Mouse (Mus musculus): ENCODE measurements at regions not wholly inside any gene's neighbourhood (a gene's known extent, or its start where the extent isn't known, plus 50 kb on each side); places are given as distances from the start of the nearest gene placed in this dataset.

DNA sequence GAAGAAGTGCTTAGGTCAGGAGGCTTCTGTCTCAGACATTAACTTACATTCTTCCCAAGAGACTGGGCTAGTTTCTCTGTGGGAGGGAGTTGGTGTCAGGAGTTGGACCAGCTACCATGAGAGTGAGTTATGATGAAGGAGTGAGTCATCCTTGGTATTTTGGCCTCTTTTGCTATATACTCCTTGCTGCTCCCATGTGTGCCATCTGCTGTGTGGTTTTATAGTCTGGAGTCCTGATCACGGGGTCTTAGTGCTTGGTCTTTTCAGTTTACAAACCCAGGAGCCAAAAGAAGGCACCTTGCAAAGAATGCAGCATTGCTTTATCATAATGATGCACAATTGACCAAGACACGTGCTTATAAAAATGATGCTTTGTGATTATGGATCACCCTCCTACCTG, 56.6 kb downstream of the Zfp503 start:
- Histone ChIP-seq H3K9ac (no peak overlapping the region), H3K27me3 (no peaks in the 10 kb centered on the region), H3K4me3 (replicated peaks) (no peak overlapping the region), H3K9me3 (replicated peaks) (no peaks in the 10 kb centered on the region), H3K4me2 (replicated peaks) (no peak overlapping the region), H3K4me1 (no peaks in the 10 kb centered on the region), H3K36me3 (no peaks in the 10 kb centered on the region), H3K27ac (replicated peaks) (no peak overlapping the region)
- WGBS: 75% methylated on average over 2 of the region's 2 CpGs
- no peak for ATAC-seq (ENCODE audit: insufficient number of reproducible peaks, low FRiP score, low TSS enrichment, low read depth)

DNA sequence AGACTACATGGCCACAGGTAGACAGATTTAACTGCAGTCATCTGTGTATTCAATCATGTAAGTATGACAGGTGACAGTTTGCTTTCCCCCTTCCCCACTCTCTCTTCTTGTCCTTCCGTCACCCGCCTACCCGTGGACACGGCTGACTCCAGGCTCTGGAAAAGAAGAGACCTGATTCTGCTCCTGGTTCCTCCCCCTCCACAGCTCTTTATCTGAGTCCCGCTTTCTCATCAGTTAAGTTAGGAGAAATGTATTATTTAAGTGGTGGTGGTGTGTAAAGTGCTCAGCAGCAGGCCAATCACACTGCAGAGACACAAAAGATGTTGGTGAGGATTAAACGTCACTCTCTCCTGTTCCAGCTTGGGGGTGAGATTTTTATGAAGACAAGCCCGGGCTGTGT, 57.5 kb downstream of the Zfp503 start:
- H3K9ac ChIP-seq: no peak overlapping the region
- no peaks in the 10 kb centered on the region for H3K4me1 ChIP-seq
- no peaks in the 10 kb centered on the region for H3K36me3 ChIP-seq
- H3K27ac ChIP-seq (replicated peaks): no peak overlapping the region
- H3K9me3 ChIP-seq (replicated peaks): no peaks in the 10 kb centered on the region
- H3K4me2 ChIP-seq (replicated peaks): no peak overlapping the region
- 65% methylated on average over 7 of the region's 7 CpGs for WGBS
- no peak overlapping the region for H3K4me3 ChIP-seq (replicated peaks)
- no peaks in the 10 kb centered on the region for H3K27me3 ChIP-seq
- ATAC-seq (ENCODE audit: insufficient number of reproducible peaks, low FRiP score, low TSS enrichment, low read depth): no peak

- Histone ChIP-seq H3K4me3 (replicated peaks) (no peak overlapping the region), H3K9ac (no peak overlapping the region), H3K36me3 (no peaks in the 10 kb centered on the region), H3K4me2 (replicated peaks) (no peak overlapping the region), H3K27ac (replicated peaks) (no peak overlapping the region), H3K4me1 (no peaks in the 10 kb centered on the region), H3K9me3 (replicated peaks) (no peaks in the 10 kb centered on the region), H3K27me3 (no peaks in the 10 kb centered on the region)
- WGBS: 66% methylated on average over 5 of the region's 5 CpGs
- ATAC-seq (ENCODE audit: insufficient number of reproducible peaks, low FRiP score, low TSS enrichment, low read depth): no peak
Observed at GRCm38 (mm10) chr14:21929048-21929447, 60.4 kb downstream of the Zfp503 start.

DNA sequence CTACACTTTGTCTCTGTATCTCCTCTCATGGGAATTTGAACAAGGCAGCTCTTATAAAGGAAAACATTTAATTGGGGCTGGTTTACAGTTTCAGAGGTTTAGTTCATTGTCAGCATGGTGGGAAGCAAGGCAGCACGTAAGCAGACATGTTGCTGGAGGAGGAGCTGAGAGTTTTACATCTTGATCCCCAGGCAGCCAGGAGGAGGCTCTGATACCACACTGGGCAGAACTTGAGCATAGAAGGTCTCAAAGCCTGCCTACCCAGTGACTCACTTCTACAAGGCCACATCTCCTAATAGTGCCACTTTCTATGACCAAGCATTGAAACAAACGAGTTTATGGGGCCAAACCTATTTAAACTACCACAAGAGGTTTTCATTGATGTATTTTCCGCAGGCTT, 67.9 kb upstream of the Comtd1 start:
- H3K4me3 ChIP-seq (replicated peaks): no peak overlapping the region
- no peaks in the 10 kb centered on the region for H3K4me1 ChIP-seq
- no peak overlapping the region for H3K9ac ChIP-seq
- H3K36me3 ChIP-seq: no peaks in the 10 kb centered on the region
- no peaks in the 10 kb centered on the region for H3K27me3 ChIP-seq
- 81% methylated on average over 3 of the region's 3 CpGs for WGBS
- no peak overlapping the region for H3K4me2 ChIP-seq (replicated peaks)
- H3K27ac ChIP-seq (replicated peaks): no peak overlapping the region
- ATAC-seq (ENCODE audit: insufficient number of reproducible peaks, low FRiP score, low TSS enrichment, low read depth): no peak
- no peaks in the 10 kb centered on the region for H3K9me3 ChIP-seq (replicated peaks)

DNA sequence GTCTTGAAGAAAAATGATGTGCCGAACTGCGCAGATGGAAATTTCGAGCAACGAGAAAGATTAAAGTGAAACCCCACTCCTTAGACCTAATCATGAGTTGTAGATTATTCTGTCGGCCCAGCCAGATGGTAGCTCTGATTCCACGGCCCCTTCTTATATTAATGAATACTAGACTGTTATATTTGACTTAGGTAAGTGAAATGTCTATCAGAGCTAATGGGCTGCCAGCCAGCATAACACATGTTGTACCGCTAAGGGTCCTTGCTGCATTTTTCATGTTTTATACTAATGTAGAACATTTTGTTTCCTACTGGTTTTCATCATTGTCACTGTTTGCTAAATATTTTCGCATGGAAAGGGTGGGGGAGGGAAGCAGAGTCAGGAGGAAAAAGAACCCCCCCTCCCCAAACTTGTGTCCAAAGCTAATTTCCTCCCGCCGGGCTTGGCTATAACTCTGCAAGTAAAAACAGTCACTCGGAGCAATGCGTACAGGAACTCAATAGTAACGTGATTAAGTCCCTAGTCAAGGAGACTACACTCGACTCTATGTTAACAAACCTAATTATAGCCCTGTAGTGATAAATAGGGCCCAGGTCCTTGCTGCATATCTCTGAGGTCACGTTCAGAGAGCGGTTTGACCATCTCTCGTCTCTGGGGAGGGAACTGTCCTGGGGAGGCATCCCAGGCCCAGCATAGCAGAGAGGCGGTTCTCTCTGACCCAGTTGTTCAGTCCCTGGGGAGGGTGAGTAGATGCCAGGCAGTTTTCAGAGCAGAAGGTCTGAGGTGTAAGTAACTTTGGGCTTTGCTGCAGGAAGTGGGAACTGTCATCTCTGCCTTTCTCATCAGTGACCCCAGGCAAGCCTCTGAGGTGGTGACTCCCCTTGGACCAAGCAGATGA, 56.0 kb upstream of the Comtd1 start:
- no peak overlapping the region for H3K4me3 ChIP-seq (replicated peaks)
- no peaks in the 10 kb centered on the region for H3K36me3 ChIP-seq
- WGBS: 29% methylated on average over 18 of the region's 18 CpGs
- peak overlapping the region; percentile 37 for H3K4me2 ChIP-seq (replicated peaks)
- no peaks in the 10 kb centered on the region for H3K27me3 ChIP-seq
- ATAC-seq (ENCODE audit: insufficient number of reproducible peaks, low FRiP score, low TSS enrichment, low read depth): peak; percentile 43
- peak overlapping the region; percentile 25; the same call in 1 of the 2 replicates for H3K27ac ChIP-seq (replicated peaks)
- H3K4me1 ChIP-seq: peaks cover 29% of the 10 kb centered on the region
- no peaks in the 10 kb centered on the region for H3K9me3 ChIP-seq (replicated peaks)
- no peak overlapping the region for H3K9ac ChIP-seq

GRCm38 (mm10) chr14:21903562-21904497, 55.1 kb upstream of the Comtd1 start:
- peak; percentile 60 for ATAC-seq (ENCODE audit: insufficient number of reproducible peaks, low FRiP score, low TSS enrichment, low read depth)
- Histone ChIP-seq H3K36me3 (no peaks in the 10 kb centered on the region), H3K4me2 (replicated peaks) (peak overlapping the region; percentile 37), H3K9ac (no peak overlapping the region), H3K9me3 (replicated peaks) (no peaks in the 10 kb centered on the region), H3K4me1 (peaks cover 29% of the 10 kb centered on the region), H3K4me3 (replicated peaks) (no peak overlapping the region), H3K27ac (replicated peaks) (peak overlapping the region; percentile 80), H3K27me3 (no peaks in the 10 kb centered on the region)
- 19% methylated on average over 23 of the region's 23 CpGs for WGBS

DNA sequence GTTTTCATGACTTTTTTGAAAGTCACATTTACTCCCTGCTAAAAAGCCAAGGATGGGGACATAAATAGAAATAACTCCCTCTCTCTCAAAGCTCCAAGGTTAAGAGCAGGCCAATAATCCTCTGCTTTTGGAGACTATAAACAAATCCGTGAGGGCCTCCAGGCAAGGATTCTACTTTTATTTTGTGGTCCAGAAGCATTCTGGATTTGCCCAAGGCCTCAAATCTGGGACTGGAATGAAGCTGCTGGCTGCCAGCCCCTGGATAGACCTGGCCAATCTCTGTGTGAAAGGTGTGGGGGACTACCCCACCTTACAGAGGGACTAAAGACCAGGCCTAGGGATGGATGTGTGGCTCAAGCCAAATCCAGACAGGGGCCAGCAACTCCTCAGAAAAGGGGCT, 54.1 kb upstream of the Comtd1 start:
- no peaks in the 10 kb centered on the region for H3K9me3 ChIP-seq (replicated peaks)
- H3K4me3 ChIP-seq (replicated peaks): no peak overlapping the region
- no peak for ATAC-seq (ENCODE audit: insufficient number of reproducible peaks, low FRiP score, low TSS enrichment, low read depth)
- H3K36me3 ChIP-seq: no peaks in the 10 kb centered on the region
- H3K9ac ChIP-seq: no peak overlapping the region
- H3K4me2 ChIP-seq (replicated peaks): no peak overlapping the region
- H3K4me1 ChIP-seq: peaks cover 29% of the 10 kb centered on the region
- WGBS: 68% methylated on average over 1 of the region's 1 CpGs
- H3K27me3 ChIP-seq: no peaks in the 10 kb centered on the region
- H3K27ac ChIP-seq (replicated peaks): no peak overlapping the region

GRCm38 (mm10) chr14:21902456-21902855, 53.7 kb upstream of the Comtd1 start:
- no peaks in the 10 kb centered on the region for H3K36me3 ChIP-seq
- 89% methylated on average over 3 of the region's 3 CpGs for WGBS
- no peaks in the 10 kb centered on the region for H3K9me3 ChIP-seq (replicated peaks)
- H3K4me1 ChIP-seq: peaks cover 29% of the 10 kb centered on the region
- H3K27me3 ChIP-seq: no peaks in the 10 kb centered on the region
- H3K27ac ChIP-seq (replicated peaks): no peak overlapping the region
- ATAC-seq (ENCODE audit: insufficient number of reproducible peaks, low FRiP score, low TSS enrichment, low read depth): no peak
- H3K9ac ChIP-seq: no peak overlapping the region
- no peak overlapping the region for H3K4me2 ChIP-seq (replicated peaks)
- H3K4me3 ChIP-seq (replicated peaks): no peak overlapping the region

DNA sequence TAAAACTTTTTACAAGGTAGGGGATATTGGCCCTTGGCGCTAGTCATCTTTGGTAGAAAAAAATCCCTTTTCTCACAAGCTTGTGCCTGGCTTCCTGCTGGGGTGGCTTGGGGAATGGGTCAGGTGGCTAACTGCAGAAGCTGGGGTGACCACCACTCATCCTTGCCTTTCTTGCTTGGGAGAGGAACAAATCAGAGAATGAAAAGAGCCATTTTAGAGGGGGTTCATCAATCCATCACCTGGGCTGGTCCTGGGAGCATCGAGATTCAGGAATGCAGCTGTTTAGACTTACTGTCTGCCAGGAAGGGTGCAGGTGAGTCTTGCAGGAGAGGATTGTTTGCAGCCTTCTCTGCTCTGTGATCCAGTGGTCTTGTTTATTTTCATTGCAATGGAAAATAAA, 52.2 kb upstream of the Comtd1 start:
- no peak for ATAC-seq (ENCODE audit: insufficient number of reproducible peaks, low FRiP score, low TSS enrichment, low read depth)
- Histone ChIP-seq H3K36me3 (no peaks in the 10 kb centered on the region), H3K4me2 (replicated peaks) (no peak overlapping the region), H3K4me1 (peaks cover 29% of the 10 kb centered on the region), H3K27me3 (no peaks in the 10 kb centered on the region), H3K9ac (no peak overlapping the region), H3K4me3 (replicated peaks) (no peak overlapping the region), H3K27ac (replicated peaks) (no peak overlapping the region), H3K9me3 (replicated peaks) (no peaks in the 10 kb centered on the region)
- 62% methylated on average over 2 of the region's 2 CpGs for WGBS

DNA sequence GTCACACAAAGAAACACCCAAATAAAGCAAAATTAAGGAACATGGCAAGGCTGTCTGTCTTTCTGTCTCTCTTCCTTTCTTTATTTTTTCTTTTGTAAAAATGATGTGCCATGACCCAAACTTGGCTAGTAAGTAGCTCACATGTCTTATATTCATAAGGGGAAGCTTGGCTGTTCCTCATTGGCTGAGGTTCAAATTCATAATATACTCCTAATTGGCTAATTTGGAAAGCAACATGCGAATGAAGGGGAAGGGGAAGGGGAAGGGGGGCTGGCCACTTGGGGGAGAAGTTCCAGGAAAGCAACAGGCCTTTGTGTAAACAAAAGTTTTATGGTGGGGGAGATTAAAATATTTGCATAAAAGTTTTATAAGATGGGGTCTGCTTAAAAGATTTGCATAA, 51.7 kb upstream of the Comtd1 start:
- no peak overlapping the region for H3K4me3 ChIP-seq (replicated peaks)
- H3K27ac ChIP-seq (replicated peaks): no peak overlapping the region
- ATAC-seq (ENCODE audit: insufficient number of reproducible peaks, low FRiP score, low TSS enrichment, low read depth): no peak
- H3K4me2 ChIP-seq (replicated peaks): no peak overlapping the region
- 38% methylated on average over 1 of the region's 1 CpGs for whole genome bisulfite sequencing
- no peaks in the 10 kb centered on the region for H3K9me3 ChIP-seq (replicated peaks)
- no peaks in the 10 kb centered on the region for H3K27me3 ChIP-seq
- no peak overlapping the region for H3K9ac ChIP-seq
- H3K4me1 ChIP-seq: peaks cover 27% of the 10 kb centered on the region
- no peaks in the 10 kb centered on the region for H3K36me3 ChIP-seq
